Mouse (Mus musculus) C2C12 (cell line): ENCODE measurements around the gene Bmp2. TPM values are rescaled to one million over a fixed set of nuclear protein-coding genes. Genes with fewer than 3 reads are reported as not detected.

ENCODE experiments used
- H3K27me3 ChIP-seq: one replicate; pipeline ENCODE4 v1.6.1; 2011; ENCODE audit not compliant: control insufficient read depth, insufficient read depth, insufficient read length
- H3K36me3 ChIP-seq: one replicate; pipeline ENCODE4 v1.6.1; 2011; ENCODE audit not compliant: control insufficient read depth, insufficient read depth
- H3K4me3 ChIP-seq: one replicate; pipeline ENCODE4 v1.5.1; 2011; ENCODE audit warnings: mild to moderate bottlenecking, control low read depth; ENCODE audit not compliant: poor library complexity, insufficient read depth, severe bottlenecking
- H3K79me2 ChIP-seq: one replicate; pipeline ENCODE4 v1.6.1; 2011; ENCODE audit not compliant: control insufficient read depth, insufficient read depth
- H3K79me3 ChIP-seq: one replicate; pipeline ENCODE4 v1.6.1; 2011; ENCODE audit warnings: low read depth, control low read depth
- H3ac ChIP-seq: one replicate; pipeline ENCODE3; 2011; ENCODE audit warnings: low read depth; ENCODE audit not compliant: control insufficient read depth, insufficient read length
- CEBPB ChIP-seq: IDR thresholded peaks from one replicate; pipeline ENCODE4 v1.6.1; 2011; ENCODE audit warnings: low read depth, mild to moderate bottlenecking, control low read depth, moderate library complexity
- CTCF ChIP-seq: IDR thresholded peaks from one replicate; pipeline ENCODE4 v1.5.1; 2011; ENCODE audit not compliant: control insufficient read depth, insufficient read depth, insufficient read length
- FOSL1 ChIP-seq: IDR thresholded peaks from one replicate; pipeline ENCODE4 v1.8.0; 2011; ENCODE audit warnings: mild to moderate bottlenecking, low read length; ENCODE audit not compliant: poor library complexity, insufficient read depth, severe bottlenecking
- MAX ChIP-seq: IDR thresholded peaks from one replicate; pipeline ENCODE4 v1.6.1; 2011; ENCODE audit warnings: mild to moderate bottlenecking, control low read depth
- MYOD1 ChIP-seq: IDR thresholded peaks from one replicate; pipeline ENCODE4 v1.6.1; 2011; ENCODE audit warnings: low read depth; ENCODE audit not compliant: control insufficient read depth, insufficient read length
- MYOG ChIP-seq: IDR thresholded peaks from one replicate; pipeline ENCODE4 v1.6.1; 2011; ENCODE audit not compliant: control insufficient read depth, insufficient read length; ENCODE audit errors: extremely low read depth
- USF1 ChIP-seq: IDR thresholded peaks from one replicate; pipeline ENCODE4 v1.6.1; 2011; ENCODE audit warnings: low read depth, mild to moderate bottlenecking, control low read depth, moderate library complexity
- polyA plus RNA-seq: library from polyadenylated mRNA; unstranded; fragments of >200 nt; fragmentation: generic; extraction: Trizol; gene quantifications from one replicate; pipeline ENCODE4 v1.2.1, GENCODE M21; 2012; ENCODE audit warnings: missing spikeins

Bmp2 gene
- polyA plus RNA-seq, 1 experiment = 0.16 TPM

- Histone ChIP-seq H3K79me3 (no peaks in the 10 kb centered on the region), H3K4me3 (no peak overlapping the region), H3ac (no peak overlapping the region), H3K36me3 (no peaks in the 10 kb centered on the region), H3K27me3 (no peaks in the 10 kb centered on the region), H3K79me2 (no peaks in the 10 kb centered on the region)
- TF ChIP-seq MYOG = no peak
- no peak for TF ChIP-seq CEBPB
- TF ChIP-seq MYOD1 = no peak
- no peak for TF ChIP-seq USF1
- no peak for TF ChIP-seq FOSL1
- TF ChIP-seq CTCF = no peak
- TF ChIP-seq MAX = no peak
Measured at GRCm38 (mm10) chr2:133516331-133517046, 35.5 kb upstream of the Bmp2 start.

- no peak overlapping the region for H3ac ChIP-seq
- H3K4me3 ChIP-seq = no peak overlapping the region
- no peaks in the 10 kb centered on the region for H3K36me3 ChIP-seq
- H3K27me3 ChIP-seq = no peaks in the 10 kb centered on the region
- no peaks in the 10 kb centered on the region for H3K79me3 ChIP-seq
- TF ChIP-seq USF1 = no peak
- no peak for TF ChIP-seq CEBPB
- no peak for TF ChIP-seq CTCF
- TF ChIP-seq MYOG = no peak
- no peak for TF ChIP-seq MYOD1
- no peak for TF ChIP-seq FOSL1
- no peak for TF ChIP-seq MAX
- H3K79me2 ChIP-seq = no peaks in the 10 kb centered on the region
Measured at GRCm38 (mm10) chr2:133517867-133518266, 34.1 kb upstream of the Bmp2 start.

- TF ChIP-seq MYOG (no peak), USF1 (no peak), FOSL1 (no peak), CEBPB (no peak), MAX (no peak), CTCF (no peak), MYOD1 (no peak)
- H3K79me3 ChIP-seq = no peaks in the 10 kb centered on the region
- H3K4me3 ChIP-seq = no peak overlapping the region
Measured at GRCm38 (mm10) chr2:133521193-133521592, 30.8 kb upstream of the Bmp2 start.

GRCm38 (mm10) chr2:133522121-133522520, 29.8 kb upstream of the Bmp2 start:
- H3ac ChIP-seq = no peak overlapping the region
- no peaks in the 10 kb centered on the region for H3K79me3 ChIP-seq
- H3K79me2 ChIP-seq = no peaks in the 10 kb centered on the region
- TF ChIP-seq USF1 (no peak), FOSL1 (no peak), CEBPB (no peak), MYOD1 (no peak), CTCF (no peak), MYOG (no peak), MAX (no peak)
- H3K36me3 ChIP-seq = no peaks in the 10 kb centered on the region
- no peak overlapping the region for H3K4me3 ChIP-seq
- H3K27me3 ChIP-seq = no peaks in the 10 kb centered on the region

More at GRCm38 (mm10) chr2:133521193-133521592, 30.8 kb upstream of the Bmp2 start:
- Histone ChIP-seq H3K79me2 (no peaks in the 10 kb centered on the region), H3ac (no peak overlapping the region), H3K27me3 (no peaks in the 10 kb centered on the region), H3K36me3 (no peaks in the 10 kb centered on the region)

- Histone ChIP-seq H3K79me3 (no peaks in the 10 kb centered on the region), H3ac (no peak overlapping the region), H3K27me3 (no peaks in the 10 kb centered on the region), H3K4me3 (no peak overlapping the region), H3K36me3 (no peaks in the 10 kb centered on the region), H3K79me2 (no peaks in the 10 kb centered on the region)
- TF ChIP-seq MYOG (no peak), FOSL1 (no peak), CTCF (no peak), MYOD1 (no peak), USF1 (no peak), CEBPB (no peak), MAX (no peak)
Measured at GRCm38 (mm10) chr2:133525621-133526181, 26.3 kb upstream of the Bmp2 start.
